Mouse (Mus musculus) cortical plate, adult 2 months (tissue): ENCODE measurements around the gene Dlat. TPM values are rescaled to one million over a fixed set of nuclear protein-coding genes. Genes with fewer than 3 reads are reported as not detected.
A peak's percentile ranks its signal among the peaks of the same experiment; 100 is the strongest.

Source experiments
- H3K27ac ChIP-seq: fragments of 200-500 bp; 2 replicates; pipeline ENCODE4 v1.5.1; 2012; ENCODE audit warnings: low read length, control low read depth, inconsistent platforms; ENCODE audit not compliant: insufficient read depth
- H3K4me1 ChIP-seq: fragments of 200-500 bp; 2 replicates; pipeline ENCODE4 v1.6.1; 2011; ENCODE audit warnings: low read length; ENCODE audit not compliant: control insufficient read depth, insufficient read depth
- H3K4me3 ChIP-seq: fragments of 200-500 bp; 2 replicates; pipeline ENCODE4 v1.5.1; 2011; ENCODE audit warnings: mild to moderate bottlenecking, low read length, control low read depth; ENCODE audit not compliant: insufficient read depth
- CTCF ChIP-seq: fragments of 200-500 bp; IDR thresholded peaks from 2 replicates; pipeline ENCODE4 v1.5.1; 2011; ENCODE audit warnings: mild to moderate bottlenecking, control low read depth, low read length; ENCODE audit not compliant: insufficient read depth; ENCODE audit errors: extremely low read depth
- POLR2A ChIP-seq: fragments of 200-500 bp; IDR thresholded peaks from 2 replicates; pipeline ENCODE4 v1.6.1; 2011; ENCODE audit warnings: mild to moderate bottlenecking, low read length, control low read depth; ENCODE audit not compliant: insufficient read depth; ENCODE audit errors: extremely low read depth
- polyA plus RNA-seq: library from polyadenylated mRNA; depleted of rRNA; stranded (reverse); fragments of >200 nt; gene quantifications from 2 replicates; pipeline ENCODE4 v1.2.3, GENCODE M21; 2012

Gene Dlat
- polyA plus RNA-seq, 1 experiment: 49.4 TPM

- peak overlapping the region; percentile 48; the same call in 1 of the 2 replicates for H3K27ac ChIP-seq
- H3K4me1 ChIP-seq: no peaks in the 10 kb centered on the region; the same call in 1 of the 2 replicates
- no peak overlapping the region for H3K4me3 ChIP-seq
- TF ChIP-seq CTCF (peak; percentile 51), POLR2A (no peak)
Observed at GRCm38 (mm10) chr9:50693631-50694030, 34.1 kb upstream of the Dlat start.

GRCm38 (mm10) chr9:50692626-50693580 lies 33.3 kb upstream of the Dlat start:
- TF ChIP-seq CTCF (no peak), POLR2A (no peak)
- no peaks in the 10 kb centered on the region; the same call in 1 of the 2 replicates for H3K4me1 ChIP-seq
- H3K4me3 ChIP-seq: no peak overlapping the region
- H3K27ac ChIP-seq: peak overlapping the region; percentile 48; the same call in 1 of the 2 replicates

DNA sequence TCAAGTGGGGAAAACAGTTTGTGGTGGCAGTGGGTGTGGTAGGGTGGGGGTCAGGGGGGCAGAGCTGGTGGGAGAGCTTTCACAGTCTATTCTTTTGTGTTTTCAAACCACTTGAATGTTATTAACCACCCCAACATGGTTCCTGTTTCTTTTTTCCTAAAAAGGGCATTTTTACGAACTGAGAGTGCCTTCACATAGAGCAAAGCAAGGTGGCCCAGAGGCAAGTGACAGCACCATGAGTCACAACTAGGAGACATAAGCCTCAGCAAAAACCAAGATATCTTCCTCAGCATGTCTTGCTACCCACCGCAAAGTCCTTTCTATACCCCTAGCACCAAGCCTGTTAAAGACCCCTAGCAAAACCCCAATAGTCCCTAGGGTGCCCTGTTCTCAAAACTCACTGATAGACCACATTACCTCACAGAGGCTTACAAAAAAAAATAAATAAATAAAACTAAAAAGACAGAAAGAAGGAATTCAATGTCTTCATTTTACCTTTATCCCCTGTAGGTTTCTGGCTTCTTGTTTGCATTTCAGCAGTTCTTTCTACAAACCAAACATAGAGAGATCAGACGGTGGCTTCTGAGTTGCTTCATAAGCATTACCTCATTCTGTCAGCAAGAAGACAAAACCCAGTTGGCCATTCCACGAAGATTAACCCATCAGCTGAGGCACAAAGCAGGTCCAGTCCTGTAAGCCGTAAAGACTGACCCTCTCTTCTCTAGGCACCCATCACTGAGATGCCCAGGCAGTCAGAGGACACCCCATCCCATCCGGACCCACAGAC lies 27.5 kb upstream of the Dlat start:
- no peak for TF ChIP-seq POLR2A
- TF ChIP-seq CTCF: no peak
- Histone ChIP-seq H3K4me1 (no peaks in the 10 kb centered on the region), H3K4me3 (no peak overlapping the region), H3K27ac (0 out of 2 replicates have a peak overlapping the region, but pooled peaks have one; percentile 46)

GRCm38 (mm10) chr9:50681727-50682126 lies 22.1 kb upstream of the Dlat start:
- H3K4me3 ChIP-seq: no peak overlapping the region
- no peak overlapping the region for H3K27ac ChIP-seq
- TF ChIP-seq POLR2A (no peak), CTCF (no peak)
- no peaks in the 10 kb centered on the region for H3K4me1 ChIP-seq

- Histone ChIP-seq H3K4me3 (no peak overlapping the region), H3K4me1 (no peaks in the 10 kb centered on the region), H3K27ac (no peak overlapping the region)
- no peak for TF ChIP-seq CTCF
- no peak for TF ChIP-seq POLR2A
Observed at GRCm38 (mm10) chr9:50679406-50679805, 19.8 kb upstream of the Dlat start.

- Histone ChIP-seq H3K4me3 (no peak overlapping the region), H3K4me1 (no peaks in the 10 kb centered on the region), H3K27ac (no peak overlapping the region)
- TF ChIP-seq CTCF (no peak), POLR2A (no peak)
Observed at GRCm38 (mm10) chr9:50674771-50675170, 15.2 kb upstream of the Dlat start.

- TF ChIP-seq CTCF (peak; percentile 63), POLR2A (no peak)
- H3K4me3 ChIP-seq: no peak overlapping the region
- H3K4me1 ChIP-seq: no peaks in the 10 kb centered on the region
- H3K27ac ChIP-seq: no peak overlapping the region
Observed at GRCm38 (mm10) chr9:50670690-50671089, 11.1 kb upstream of the Dlat start.

DNA sequence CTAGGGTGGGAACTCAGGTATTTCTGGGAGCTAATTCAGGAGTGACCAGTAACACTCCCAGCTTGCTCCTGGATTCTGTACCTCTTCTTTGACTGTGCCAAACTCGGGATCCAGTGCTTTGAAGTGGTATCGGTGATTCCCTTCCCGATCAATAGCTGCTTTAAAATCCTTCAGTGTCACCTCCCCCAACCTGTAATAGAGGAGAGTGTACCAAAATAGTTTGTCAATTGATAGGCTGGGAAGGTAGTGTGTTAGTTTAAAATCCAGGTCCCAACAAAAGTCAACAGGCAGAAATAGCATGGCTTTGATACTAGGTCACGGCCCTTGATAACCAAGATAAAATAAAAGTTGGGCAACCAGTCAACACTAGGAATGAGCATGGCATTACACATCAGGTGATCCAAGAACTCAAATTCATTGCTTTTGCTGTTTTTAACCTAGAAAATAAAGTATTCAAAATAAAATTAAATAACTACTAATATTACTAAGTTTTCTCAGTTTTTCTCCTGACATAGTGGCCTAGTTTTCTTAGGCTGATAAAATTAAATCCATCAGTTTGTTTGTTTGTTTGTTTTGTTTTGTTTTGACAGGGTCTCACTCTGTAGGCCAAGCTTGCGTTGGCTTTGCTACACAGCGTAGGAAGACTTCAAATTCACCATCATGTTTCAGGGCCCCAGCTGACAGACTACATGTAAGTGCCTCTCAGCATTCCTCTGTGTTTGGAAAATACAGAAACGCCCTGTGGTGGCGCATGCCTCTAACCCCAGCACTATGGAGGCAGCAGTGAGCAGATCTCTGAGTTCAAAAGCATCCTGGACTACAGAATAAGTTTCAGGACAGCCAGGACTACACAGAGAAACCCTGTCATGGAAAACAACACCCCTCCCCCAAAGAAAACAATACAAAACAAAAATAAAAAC lies 8.3 kb upstream of the Dlat start:
- no peaks in the 10 kb centered on the region for H3K4me1 ChIP-seq
- H3K27ac ChIP-seq: no peak overlapping the region
- TF ChIP-seq POLR2A (no peak), CTCF (no peak)
- no peak overlapping the region for H3K4me3 ChIP-seq

- Histone ChIP-seq H3K4me1 (no peaks in the 10 kb centered on the region), H3K4me3 (no peak overlapping the region), H3K27ac (no peak overlapping the region)
- TF ChIP-seq CTCF (no peak), POLR2A (no peak)
Observed at GRCm38 (mm10) chr9:50666442-50666841, 6.9 kb upstream of the Dlat start.
